Mouse (Mus musculus) lung, postnatal 10 days (tissue): ENCODE results near the gene Gpr152.
"Not testable (repeated sequence)": the region's sequence is repeated elsewhere in the genome, so short reads cannot be mapped to it uniquely, and the experiment has no call there.

Experiments used
- DNase-seq: peaks from one replicate; pipeline ENCODE4 v3.0.0; 2021

Gene Gpr152

GRCm38 (mm10) chr19:4112063-4112960 lies 27.3 kb upstream of the Gpr152 start:
- no peak for DNase-seq

GRCm38 (mm10) chr19:4113186-4113805 lies 26.3 kb upstream of the Gpr152 start:
- peak; percentile 87 for DNase-seq

GRCm38 (mm10) chr19:4113806-4114230 lies 25.8 kb upstream of the Gpr152 start:
- no peak for DNase-seq

- DNase-seq, result no peak
Measured at GRCm38 (mm10) chr19:4114551-4114950, 25.0 kb upstream of the Gpr152 start.

- DNase-seq, result no peak
Measured at GRCm38 (mm10) chr19:4115144-4115543, 24.4 kb upstream of the Gpr152 start.

- no peak for DNase-seq
Measured at GRCm38 (mm10) chr19:4115816-4116215, 23.8 kb upstream of the Gpr152 start.

- DNase-seq, result no peak
Measured at GRCm38 (mm10) chr19:4117006-4117405, 22.6 kb upstream of the Gpr152 start.

GRCm38 (mm10) chr19:4118350-4118749 lies 21.2 kb upstream of the Gpr152 start:
- DNase-seq, result no peak

- DNase-seq, result no peak
Measured at GRCm38 (mm10) chr19:4119716-4120487, 19.7 kb upstream of the Gpr152 start.

GRCm38 (mm10) chr19:4120496-4120895 lies 19.1 kb upstream of the Gpr152 start:
- no peak for DNase-seq

- peak; percentile 100 for DNase-seq
Measured at GRCm38 (mm10) chr19:4121097-4121805, 18.3 kb upstream of the Gpr152 start.

GRCm38 (mm10) chr19:4121896-4122295 lies 17.7 kb upstream of the Gpr152 start:
- not testable (repeated sequence) for DNase-seq

GRCm38 (mm10) chr19:4122411-4123370 lies 16.9 kb upstream of the Gpr152 start:
- DNase-seq, result no peak

- no peak for DNase-seq
Measured at GRCm38 (mm10) chr19:4124432-4124831, 15.2 kb upstream of the Gpr152 start.

GRCm38 (mm10) chr19:4125268-4125667 lies 14.3 kb upstream of the Gpr152 start:
- peak; percentile 45 for DNase-seq

GRCm38 (mm10) chr19:4125741-4126696 lies 13.6 kb upstream of the Gpr152 start, which contains the start of gene Aip:
Gene Aip, minus strand, starts transcription at chr19:4125858.
- DNase-seq, result peak; percentile 100

- no peak for DNase-seq
Measured at GRCm38 (mm10) chr19:4126759-4127495, 12.7 kb upstream of the Gpr152 start.

GRCm38 (mm10) chr19:4129462-4129861 lies 10.1 kb upstream of the Gpr152 start:
- DNase-seq, result no peak

GRCm38 (mm10) chr19:4130106-4130505 lies 9.5 kb upstream of the Gpr152 start:
- DNase-seq, result no peak
